Mouse (Mus musculus) ES-E14 (cell line): ENCODE results near the gene Trim39. TPM values are rescaled to one million over a fixed set of nuclear protein-coding genes. Genes with fewer than 3 reads are reported as not detected.

Source experiments
- DNase-seq: peaks from one replicate; pipeline ENCODE4 v3.0.0-alpha.2; 2013; ENCODE audit warnings: low read depth, low spot score
- H3K27ac ChIP-seq: 2 replicates; pipeline ENCODE4 v1.5.1; 2012; ENCODE audit warnings: low read depth, mild to moderate bottlenecking, low read length, moderate library complexity, mixed read lengths; ENCODE audit not compliant: poor library complexity, insufficient read depth, severe bottlenecking
- H3K36me3 ChIP-seq: 2 replicates; pipeline ENCODE4 v1.6.1; 2012; ENCODE audit warnings: mild to moderate bottlenecking, low read length, moderate library complexity, mixed read lengths; ENCODE audit not compliant: control insufficient read depth, poor library complexity, insufficient read depth, severe bottlenecking
- H3K4me1 ChIP-seq, 2 experiments: fragments of 150-350 bp in 1 of 2; sonication (generic) in 1 of 2; 2 replicates each; pipeline ENCODE4 v1.6.1; 2012; ENCODE audit warnings: low read length in 2 of 2, mild to moderate bottlenecking in 1 of 2, mixed read lengths in 1 of 2; ENCODE audit not compliant: control insufficient read depth in 2 of 2, insufficient read depth in 2 of 2, poor library complexity in 1 of 2
- H3K4me3 ChIP-seq, 2 experiments: fragments of 150-350 bp in 1 of 2; sonication (generic) in 1 of 2; 2 replicates each; pipeline ENCODE4 v1.5.1; 2012; ENCODE audit warnings: low read length in 2 of 2, low read depth in 1 of 2, mild to moderate bottlenecking in 1 of 2, mixed read lengths in 1 of 2; ENCODE audit not compliant: insufficient read depth in 1 of 2, poor library complexity in 1 of 2, severe bottlenecking in 1 of 2
- H3K9ac ChIP-seq: 2 replicates; pipeline ENCODE4 v1.6.1; 2012; ENCODE audit warnings: low read depth, mild to moderate bottlenecking, low read length, mixed read lengths; ENCODE audit not compliant: poor library complexity, insufficient read depth, severe bottlenecking
- H3K9me3 ChIP-seq: fragments of 150-350 bp; sonication (generic); 2 replicates; pipeline ENCODE4 v1.6.1; 2012; ENCODE audit warnings: low read depth, mild to moderate bottlenecking, low read length; ENCODE audit not compliant: control insufficient read depth, insufficient read depth
- CHD2 ChIP-seq: IDR thresholded peaks from 2 replicates; pipeline ENCODE4 v1.6.1; 2014; ENCODE audit warnings: mild to moderate bottlenecking, low read depth, low read length, inconsistent platforms
- HCFC1 ChIP-seq: IDR thresholded peaks from 2 replicates; pipeline ENCODE4 v1.6.1; 2012; ENCODE audit warnings: low read length, inconsistent platforms, borderline replicate concordance; ENCODE audit not compliant: insufficient read depth
- MAFK ChIP-seq: IDR thresholded peaks from 2 replicates; pipeline ENCODE4 v1.6.1; 2014; ENCODE audit warnings: mild to moderate bottlenecking, low read depth, low read length, inconsistent platforms; ENCODE audit not compliant: insufficient read depth
- ZC3H11A ChIP-seq: IDR thresholded peaks from 2 replicates; pipeline ENCODE4 v1.6.1; 2012; ENCODE audit warnings: low read depth, mild to moderate bottlenecking, inconsistent platforms, low read length, borderline replicate concordance
- ZNF384 ChIP-seq: IDR thresholded peaks from 2 replicates; pipeline ENCODE4 v1.6.1; 2012; ENCODE audit warnings: low read depth, low read length, inconsistent platforms
- in situ Hi-C, 2 experiments: fragments of 600-800 bp; cut with MboI; formaldehyde crosslinking; loops; one replicate each; pipeline ENCODE4 v1.15.1; 2025; ENCODE audit warnings: low sequenced_read_pairs in 2 of 2, inconsistent platforms in 1 of 2; ENCODE audit not compliant: unreplicated experiment in 2 of 2
- total RNA-seq: library from RNA; depleted of rRNA; stranded (reverse); fragments of 300-350 nt; gene quantifications from 2 replicates; pipeline ENCODE4 v1.2.3, GENCODE M21; 2012

Gene Trim39
- total RNA-seq, 1 experiment: 22.4 TPM

- no peaks in the 10 kb centered on the region for H3K9me3 ChIP-seq
- H3K36me3 ChIP-seq: peaks cover 7% of the 10 kb centered on the region; the same call in 1 of the 2 replicates
- no peak overlapping the region for H3K9ac ChIP-seq
Measured at GRCm38 (mm10) chr17:36273796-36274195, 1.7 kb upstream of the Trim39 start.

DNA sequence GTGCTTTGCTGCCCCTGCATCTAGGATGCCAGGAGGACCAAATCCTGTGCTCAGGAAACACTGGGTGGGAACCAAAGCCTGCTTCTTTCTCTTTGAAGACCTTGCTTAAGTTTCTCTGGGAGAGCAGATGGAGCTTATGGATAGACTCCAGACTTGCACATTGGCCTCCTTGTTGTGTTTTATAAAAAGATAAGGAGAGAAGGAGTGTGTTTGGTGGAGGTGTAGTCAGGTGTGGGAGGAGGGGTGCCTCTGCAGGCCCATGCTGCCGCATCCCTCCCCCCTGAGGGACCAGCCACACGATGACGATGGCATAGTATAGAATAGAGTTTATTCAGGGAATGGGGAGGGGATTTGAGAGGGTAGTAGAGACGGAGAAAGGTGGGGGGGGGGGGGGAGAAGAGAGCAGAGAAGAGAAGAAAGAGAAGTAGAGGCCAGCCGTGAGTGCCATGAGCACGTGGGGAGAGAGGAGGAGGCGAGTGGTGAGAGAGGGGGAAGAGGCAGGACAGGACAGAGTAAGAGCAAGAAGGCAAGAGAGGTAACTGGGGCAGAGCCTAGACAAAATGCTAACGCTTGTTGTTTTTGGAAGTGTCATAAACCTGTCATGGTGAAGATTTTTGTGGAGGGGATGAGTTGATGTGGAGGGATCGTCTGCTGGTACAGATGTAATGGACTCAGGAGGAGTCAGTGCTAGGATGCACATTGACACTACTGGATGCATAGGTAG lies 758 bp upstream of the Trim39 start:
- DNase-seq: no peak
- peaks cover 4 to 8% of the 10 kb centered on the region in 2 experiments; a peak in 2 of 4 replicates for H3K4me1 ChIP-seq
- no peaks in the 10 kb centered on the region for H3K9me3 ChIP-seq
- peaks cover 7% of the 10 kb centered on the region for H3K36me3 ChIP-seq
- peak overlapping the region; percentile 99; the same call in 1 of the 2 replicates for H3K9ac ChIP-seq
- peak overlapping the region in 1 of 2 experiments; percentile 98; a peak in 1 of 4 replicates for H3K4me3 ChIP-seq
- H3K27ac ChIP-seq: no peak overlapping the region
- TF ChIP-seq ZC3H11A: no peak
- no peak for TF ChIP-seq ZNF384
- no peak for TF ChIP-seq MAFK
- no peak for TF ChIP-seq CHD2
- no peak for TF ChIP-seq HCFC1
- in situ Hi-C loops: no loop called here

More at GRCm38 (mm10) chr17:36273796-36274195, 1.7 kb upstream of the Trim39 start:
- DNase-seq: no peak
- Histone ChIP-seq H3K4me1 (peaks cover 4 to 8% of the 10 kb centered on the region in 2 experiments; a peak in 2 of 4 replicates), H3K27ac (no peak overlapping the region), H3K4me3 (no peak overlapping the region)
- TF ChIP-seq ZNF384: no peak
- TF ChIP-seq HCFC1: no peak
- no peak for TF ChIP-seq MAFK
- TF ChIP-seq ZC3H11A: no peak
- no peak for TF ChIP-seq CHD2
- in situ Hi-C loops: no loop called here

GRCm38 (mm10) chr17:36270956-36271585 lies 976 bp downstream of the Trim39 start:
- peaks cover 18% of the 10 kb centered on the region for H3K36me3 ChIP-seq
- no peaks in the 10 kb centered on the region for H3K9me3 ChIP-seq
- peak overlapping the region; percentile 92 for H3K27ac ChIP-seq
- peak overlapping the region; percentile 96 to 98 for H3K4me3 ChIP-seq
- H3K4me1 ChIP-seq: peaks cover 4 to 8% of the 10 kb centered on the region in 2 experiments; a peak in 2 of 4 replicates
- peak; percentile 66 for DNase-seq
- TF ChIP-seq MAFK (no peak), HCFC1 (no peak; the same call in 1 of the 2 replicates), CHD2 (no peak), ZNF384 (no peak), ZC3H11A (no peak)
- peak overlapping the region; percentile 99 for H3K9ac ChIP-seq
- in situ Hi-C loops: no loop called here

DNA sequence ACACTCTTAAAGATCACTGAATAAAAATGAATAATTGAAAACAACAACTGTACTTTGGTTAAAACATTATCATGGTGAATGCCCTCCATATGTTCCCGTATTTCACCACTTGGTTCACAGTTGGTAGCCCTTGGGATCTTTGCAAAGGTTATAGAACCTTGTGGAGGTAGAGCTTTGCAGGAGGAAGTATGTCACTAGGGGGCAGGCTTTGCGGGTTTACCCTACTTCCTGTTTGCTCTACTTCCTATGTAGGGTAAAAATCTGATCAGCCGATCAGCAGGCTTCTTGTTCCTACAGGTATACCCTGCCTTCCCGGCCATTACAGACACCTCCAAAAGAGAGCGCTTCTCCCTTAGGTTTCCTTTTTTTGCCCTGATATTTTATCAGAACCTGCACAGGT lies 6.2 kb downstream of the Trim39 start:
- in situ Hi-C loops: no loop called here
- H3K27ac ChIP-seq: no peak overlapping the region
- no peaks in the 10 kb centered on the region for H3K9me3 ChIP-seq
- 0 out of 4 replicates have a peak, but pooled peaks cover 2% of the 10 kb centered on the region in 2 experiments for H3K4me1 ChIP-seq
- peak overlapping the region; percentile 20; the same call in 1 of the 2 replicates for H3K9ac ChIP-seq
- no peak overlapping the region for H3K4me3 ChIP-seq
- no peak for TF ChIP-seq CHD2
- DNase-seq: no peak
- H3K36me3 ChIP-seq: peaks cover 23% of the 10 kb centered on the region
